Mouse (Mus musculus): ENCODE data around the gene Dctpp1. TPM values are rescaled to one million over a fixed set of nuclear protein-coding genes. Genes with fewer than 3 reads are reported as not detected.
A peak's percentile ranks its signal among the peaks of the same experiment; 100 is the strongest.

The Dctpp1 gene
- polyA plus RNA-seq, 1 experiment from 2014 or later, result 145 TPM

GRCm38 (mm10) chr7:127210266-127210665 lies 50.2 kb downstream of the Dctpp1 start:
- peaks cover 10% of the 10 kb centered on the region for H3K4me1 ChIP-seq (ENCODE audit: control insufficient read depth, insufficient read depth, low read length)
- 83% methylated on average over 4 of the region's 4 CpGs for WGBS
- no peak overlapping the region for H3K4me3 ChIP-seq (replicated peaks; ENCODE audit: low read length)
- ATAC-seq (ENCODE audit: insufficient read depth, low FRiP score), result no peak
- no peak overlapping the region for H3K27ac ChIP-seq (ENCODE audit: low read length)
- no peaks in the 10 kb centered on the region for H3K9me3 ChIP-seq (replicated peaks; ENCODE audit: control insufficient read depth, low read length)
- no peak overlapping the region for H3K9ac ChIP-seq (ENCODE audit: low read length)
- no peaks in the 10 kb centered on the region for H3K36me3 ChIP-seq (ENCODE audit: control insufficient read depth, insufficient read depth, low read length)
- H3K27me3 ChIP-seq (ENCODE audit: control insufficient read depth, insufficient read depth, low read length), result no peaks in the 10 kb centered on the region
- H3K4me2 ChIP-seq (ENCODE audit: low read depth, low read length), result no peak overlapping the region

- Histone ChIP-seq H3K27ac (ENCODE audit: low read length) (no peak overlapping the region), H3K4me1 (ENCODE audit: control insufficient read depth, insufficient read depth, low read length) (peaks cover 14% of the 10 kb centered on the region), H3K9ac (ENCODE audit: low read length) (peak overlapping the region; percentile 62; the same call in 1 of the 2 replicates), H3K27me3 (ENCODE audit: control insufficient read depth, insufficient read depth, low read length) (no peaks in the 10 kb centered on the region), H3K36me3 (ENCODE audit: control insufficient read depth, insufficient read depth, low read length) (no peaks in the 10 kb centered on the region), H3K4me2 (ENCODE audit: low read depth, low read length) (peak overlapping the region; percentile 54), H3K4me3 (replicated peaks; ENCODE audit: low read length) (no peak overlapping the region; the same call in 1 of the 2 replicates), H3K9me3 (replicated peaks; ENCODE audit: control insufficient read depth, low read length) (no peaks in the 10 kb centered on the region)
- 78% methylated on average over 5 of the region's 5 CpGs for WGBS
- ATAC-seq (ENCODE audit: insufficient read depth, low FRiP score), result no peak
Observed at GRCm38 (mm10) chr7:127209851-127210250, 50.7 kb downstream of the Dctpp1 start.

DNA sequence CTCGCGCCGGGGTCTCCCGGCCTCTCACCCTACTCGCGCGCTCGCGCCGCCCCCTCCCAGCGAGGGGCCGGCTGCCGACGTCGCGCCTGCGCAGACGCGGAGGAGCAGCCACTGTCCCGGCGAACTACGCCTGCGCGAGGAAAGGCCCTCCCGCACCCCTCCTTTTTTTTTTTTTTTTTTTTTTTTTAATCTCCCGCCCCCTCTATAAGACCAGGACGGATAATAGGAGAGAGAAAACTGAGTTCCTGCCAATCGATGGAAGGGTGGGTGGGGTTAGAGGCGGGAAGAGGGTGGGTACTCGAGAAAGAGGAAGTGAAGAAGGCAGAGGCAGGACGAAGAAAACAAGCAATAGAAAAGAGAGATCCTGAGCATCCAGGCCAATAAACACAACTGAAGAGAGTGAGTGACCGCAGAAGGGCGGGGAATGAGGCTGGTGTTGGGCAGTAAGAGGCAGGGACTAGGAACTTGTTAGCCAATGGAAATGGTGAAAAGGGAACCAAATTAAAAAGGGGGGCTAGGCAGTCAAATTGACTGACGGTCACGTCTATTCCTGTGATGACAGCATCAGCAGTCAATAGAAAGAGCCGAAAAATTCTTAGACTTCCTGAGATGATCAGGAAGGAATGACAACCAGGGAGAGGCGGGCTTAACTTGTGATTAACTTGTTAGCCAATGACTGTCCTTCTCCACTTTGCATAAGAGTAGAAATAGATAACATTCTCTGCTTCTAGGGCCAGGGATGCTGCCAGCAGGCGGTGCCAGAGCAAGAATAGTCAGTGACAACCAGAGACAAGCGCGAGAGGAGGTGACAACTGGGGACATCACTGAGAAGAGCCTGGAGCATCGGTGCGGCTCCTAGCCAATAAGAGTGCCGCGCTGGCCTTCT lies 51.7 kb downstream of the Dctpp1 start, which contains the start of gene Mylpf:
TSS of gene Mylpf (plus strand) at position 338 of the 886 bp plus-strand sequence.
- peak; percentile 94 for ATAC-seq (ENCODE audit: insufficient read depth, low FRiP score)
- no peaks in the 10 kb centered on the region for H3K9me3 ChIP-seq (replicated peaks; ENCODE audit: control insufficient read depth, low read length)
- peak within 1 kb of the TSS; percentile 64 for H3K4me3 ChIP-seq (replicated peaks; ENCODE audit: low read length)

GRCm38 (mm10) chr7:127208295-127208552 lies 52.3 kb downstream of the Dctpp1 start, which contains the start of gene Tbc1d10b:
Tbc1d10b (minus strand) TSS chr7:127208468.
- under 1% methylated on average over 44 of the region's 44 CpGs for WGBS
- ATAC-seq (ENCODE audit: insufficient read depth, low FRiP score), result no peak; the same call in none of the 2 replicates
- H3K4me1 ChIP-seq (ENCODE audit: control insufficient read depth, insufficient read depth, low read length), result peaks cover 14% of the 10 kb centered on the region
- peak within 1 kb of the TSS; percentile 82 for H3K27ac ChIP-seq (ENCODE audit: low read length)
- H3K27me3 ChIP-seq (ENCODE audit: control insufficient read depth, insufficient read depth, low read length), result no peaks in the 10 kb centered on the region
- peak within 1 kb of the TSS; percentile 97 for H3K4me2 ChIP-seq (ENCODE audit: low read depth, low read length)
- H3K9me3 ChIP-seq (replicated peaks; ENCODE audit: control insufficient read depth, low read length), result no peaks in the 10 kb centered on the region
- no peaks in the 10 kb centered on the region for H3K36me3 ChIP-seq (ENCODE audit: control insufficient read depth, insufficient read depth, low read length)
- peak within 1 kb of the TSS; percentile 82 for H3K9ac ChIP-seq (ENCODE audit: low read length)
- peak within 1 kb of the TSS; percentile 64 for H3K4me3 ChIP-seq (replicated peaks; ENCODE audit: low read length)

More for the DNA sequence above, 51.7 kb downstream of the Dctpp1 start, which contains the start of gene Mylpf:
- Histone ChIP-seq H3K4me1 (ENCODE audit: control insufficient read depth, insufficient read depth, low read length) (peaks cover 14% of the 10 kb centered on the region), H3K9ac (ENCODE audit: low read length) (peak within 1 kb of the TSS; percentile 82), H3K27ac (ENCODE audit: low read length) (peak within 1 kb of the TSS; percentile 82), H3K27me3 (ENCODE audit: control insufficient read depth, insufficient read depth, low read length) (no peaks in the 10 kb centered on the region), H3K4me2 (ENCODE audit: low read depth, low read length) (peak within 1 kb of the TSS; percentile 97), H3K36me3 (ENCODE audit: control insufficient read depth, insufficient read depth, low read length) (no peaks in the 10 kb centered on the region)
- WGBS, result under 1% methylated on average over 44 of the region's 44 CpGs

DNA sequence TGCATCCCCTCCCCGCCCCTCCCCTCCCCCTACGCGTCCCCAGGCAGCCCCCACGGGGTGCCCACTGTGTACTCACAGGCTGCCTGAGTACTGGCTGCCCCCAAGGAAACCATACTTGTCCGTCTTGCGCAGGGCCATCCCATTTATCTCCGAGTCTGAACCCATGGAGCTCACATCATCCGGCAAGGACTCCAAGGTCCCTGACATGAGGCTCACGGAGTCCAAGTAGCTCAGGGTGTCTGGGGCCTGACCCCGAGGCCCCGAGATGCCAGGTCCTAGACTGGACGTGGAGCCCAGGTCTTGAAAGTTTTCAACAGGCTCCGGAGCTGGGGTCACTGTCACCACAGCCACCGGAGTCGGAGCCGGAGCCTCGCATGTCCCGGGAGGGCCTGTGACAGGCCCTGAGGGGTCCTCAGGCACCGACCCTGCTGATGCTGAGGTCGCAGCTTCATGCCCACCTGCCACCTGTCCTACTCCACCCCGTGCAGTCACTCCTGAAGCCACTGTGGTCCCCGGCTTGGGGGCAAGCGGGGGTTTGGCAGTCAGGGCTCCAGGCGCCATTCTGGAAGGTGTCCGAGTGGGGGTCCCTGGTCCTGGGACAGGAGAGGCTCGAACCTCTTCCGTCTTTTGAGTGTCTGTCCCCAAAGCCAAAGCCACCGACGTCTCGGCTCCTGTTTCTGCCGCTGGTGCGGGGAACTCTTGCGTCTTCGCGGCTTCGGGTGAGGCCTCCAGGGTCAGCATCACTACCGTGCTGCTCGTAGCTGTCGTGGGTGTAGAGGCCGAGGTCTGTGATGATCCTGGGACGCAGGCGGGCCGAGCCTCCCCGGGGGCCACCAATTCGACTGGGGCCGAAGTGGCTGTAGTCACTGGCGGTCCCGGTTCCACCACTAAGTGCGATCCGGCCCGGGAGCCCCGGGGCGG lies 52.9 kb downstream of the Dctpp1 start:
- 0 out of 2 replicates have a peak, but pooled peaks cover 3% of the 10 kb centered on the region for H3K36me3 ChIP-seq (ENCODE audit: control insufficient read depth, insufficient read depth, low read length)
- peak overlapping the region; percentile 82 for H3K9ac ChIP-seq (ENCODE audit: low read length)
- H3K4me3 ChIP-seq (replicated peaks; ENCODE audit: low read length), result peak overlapping the region; percentile 64
- H3K4me2 ChIP-seq (ENCODE audit: low read depth, low read length), result peak overlapping the region; percentile 97
- H3K4me1 ChIP-seq (ENCODE audit: control insufficient read depth, insufficient read depth, low read length), result peaks cover 14% of the 10 kb centered on the region
- under 1% methylated on average over 53 of the region's 53 CpGs for WGBS
- no peaks in the 10 kb centered on the region for H3K27me3 ChIP-seq (ENCODE audit: control insufficient read depth, insufficient read depth, low read length)
- peak overlapping the region; percentile 80 for H3K27ac ChIP-seq (ENCODE audit: low read length)
- no peaks in the 10 kb centered on the region for H3K9me3 ChIP-seq (replicated peaks; ENCODE audit: control insufficient read depth, low read length)
- no peak for ATAC-seq (ENCODE audit: insufficient read depth, low FRiP score)

Other genes starting within 250 kb of the Dctpp1 start
- gene Mvp, start 246.1 kb downstream of the Dctpp1 start, polyA plus RNA-seq (2015; fragmentation: Nextera tagmentation; extraction: Ambion mirVana), result 28.0 and 28.3 TPM in 2 replicates
- 0.36 TPM in 1 of 2 replicates, not detected in the other for gene Pagr1b, start 244.2 kb downstream of the Dctpp1 start, polyA plus RNA-seq (2015; fragmentation: Nextera tagmentation; extraction: Ambion mirVana)
- 43.5 and 56.6 TPM in 2 replicates for gene Pagr1a, start 243.4 kb downstream of the Dctpp1 start, polyA plus RNA-seq (2015; fragmentation: Nextera tagmentation; extraction: Ambion mirVana)
- gene Gm42742, start 239.6 kb downstream of the Dctpp1 start, polyA plus RNA-seq (2015; fragmentation: Nextera tagmentation; extraction: Ambion mirVana), result 31.1 and 39.0 TPM in 2 replicates
- gene Prrt2, start 239.5 kb downstream of the Dctpp1 start, polyA plus RNA-seq (2015; fragmentation: Nextera tagmentation; extraction: Ambion mirVana), result 8.5 and 9.6 TPM in 2 replicates
- 23.2 and 27.9 TPM in 2 replicates for gene Maz, start 233.7 kb downstream of the Dctpp1 start, polyA plus RNA-seq (2015; fragmentation: Nextera tagmentation; extraction: Ambion mirVana)
- 91.5 and 92.2 TPM in 2 replicates for gene Kif22, start 218.2 kb downstream of the Dctpp1 start, polyA plus RNA-seq (2015; fragmentation: Nextera tagmentation; extraction: Ambion mirVana)
- 29.5 and 61.7 TPM in 2 replicates for gene Zg16, start 173.4 kb downstream of the Dctpp1 start, polyA plus RNA-seq (2015; fragmentation: Nextera tagmentation; extraction: Ambion mirVana)
- 6.6 and 7.5 TPM in 2 replicates for gene AI467606, start 169.3 kb downstream of the Dctpp1 start, polyA plus RNA-seq (2015; fragmentation: Nextera tagmentation; extraction: Ambion mirVana)
- gene Qprt, start 138.5 kb downstream of the Dctpp1 start, polyA plus RNA-seq (2015; fragmentation: Nextera tagmentation; extraction: Ambion mirVana), result 4.7 and 4.8 TPM in 2 replicates
- gene Spn, start 122.9 kb downstream of the Dctpp1 start, polyA plus RNA-seq (2015; fragmentation: Nextera tagmentation; extraction: Ambion mirVana), result 0.77 and 1.3 TPM in 2 replicates
- gene Cd2bp2, start 64.7 kb downstream of the Dctpp1 start, polyA plus RNA-seq (2015; fragmentation: Nextera tagmentation; extraction: Ambion mirVana), result 43.7 and 47.7 TPM in 2 replicates
- gene Tbc1d10b, start 52.2 kb downstream of the Dctpp1 start, polyA plus RNA-seq (2015; fragmentation: Nextera tagmentation; extraction: Ambion mirVana), result 15.4 and 15.7 TPM in 2 replicates
- 23.9 and 312 TPM in 2 replicates for gene Mylpf, start 51.8 kb downstream of the Dctpp1 start, polyA plus RNA-seq (2015; fragmentation: Nextera tagmentation; extraction: Ambion mirVana)
- gene Zfp553, start 27.6 kb downstream of the Dctpp1 start, polyA plus RNA-seq (2015; fragmentation: Nextera tagmentation; extraction: Ambion mirVana), result 27.1 and 28.5 TPM in 2 replicates
- 14.7 and 15.0 TPM in 2 replicates for gene Sept1, start 27.6 kb downstream of the Dctpp1 start, polyA plus RNA-seq (2015; fragmentation: Nextera tagmentation; extraction: Ambion mirVana)
- gene Zfp771, start 16.4 kb downstream of the Dctpp1 start, polyA plus RNA-seq (2015; fragmentation: Nextera tagmentation; extraction: Ambion mirVana), result 35.5 and 37.8 TPM in 2 replicates
- gene Sephs2, start 13.3 kb upstream of the Dctpp1 start, polyA plus RNA-seq (2015; fragmentation: Nextera tagmentation; extraction: Ambion mirVana), result 82.2 and 94.3 TPM in 2 replicates
- 3.1 and 4.0 TPM in 2 replicates for gene Itgal, start 35.6 kb upstream of the Dctpp1 start, polyA plus RNA-seq (2015; fragmentation: Nextera tagmentation; extraction: Ambion mirVana)
- 12.0 and 13.9 TPM in 2 replicates for gene Zfp768, start 84.9 kb upstream of the Dctpp1 start, polyA plus RNA-seq (2015; fragmentation: Nextera tagmentation; extraction: Ambion mirVana)
- gene Zfp747, start 115.3 kb upstream of the Dctpp1 start, polyA plus RNA-seq (2015; fragmentation: Nextera tagmentation; extraction: Ambion mirVana), result 9.6 and 11.1 TPM in 2 replicates
- 6.2 and 6.7 TPM in 2 replicates for gene 9130019O22Rik, start 126.5 kb upstream of the Dctpp1 start, polyA plus RNA-seq (2015; fragmentation: Nextera tagmentation; extraction: Ambion mirVana)
- gene E430018J23Rik, start 132.9 kb upstream of the Dctpp1 start, polyA plus RNA-seq (2015; fragmentation: Nextera tagmentation; extraction: Ambion mirVana), result 6.1 and 9.3 TPM in 2 replicates
- 7.1 and 7.6 TPM in 2 replicates for gene Zfp764, start 146.1 kb upstream of the Dctpp1 start, polyA plus RNA-seq (2015; fragmentation: Nextera tagmentation; extraction: Ambion mirVana)
- gene Zfp688, start 161.4 kb upstream of the Dctpp1 start, polyA plus RNA-seq (2015; fragmentation: Nextera tagmentation; extraction: Ambion mirVana), result 21.5 and 24.4 TPM in 2 replicates
- gene Zfp689, start 188.4 kb upstream of the Dctpp1 start, polyA plus RNA-seq (2015; fragmentation: Nextera tagmentation; extraction: Ambion mirVana), result 5.0 and 5.8 TPM in 2 replicates
- gene Prr14, start 198.9 kb upstream of the Dctpp1 start, polyA plus RNA-seq (2015; fragmentation: Nextera tagmentation; extraction: Ambion mirVana), result 35.9 and 37.8 TPM in 2 replicates
- gene Fbrs, start 218.5 kb upstream of the Dctpp1 start, polyA plus RNA-seq (2015; fragmentation: Nextera tagmentation; extraction: Ambion mirVana), result 10.5 and 11.1 TPM in 2 replicates

All from stomach, embryonic 16.5 days (tissue).